ENCODE assay signal across 9 mouse cellular contexts in genomic region chr8:25343160-25343602, GRCm38 (mm10).
DNase-seq lines count a peak whose midpoint lies in the region; ATAC-seq and TF ChIP-seq lines count a peak whose summit lies in the region.
"Had no signal": no experiment of that assay in that cellular context is flagged by ENCODE, and none has a peak within 500 bp of the region (broad histone marks: within the 10 kb centered on the region; RNA-seq: fewer than 3 reads in every experiment).

No protein-coding gene starts in this region.

- peak overlapping the region; percentile 16; the same call in 1 of the 2 replicates for H3K4me2 ChIP-seq in heart, embryonic 14.5 days (ENCODE audit: low read length)
- peak overlapping the region; percentile 26 for H3K4me2 ChIP-seq in stomach, postnatal 0 days (replicated peaks; ENCODE audit: low read depth)

- ATAC-seq in heart, embryonic 14.5 days (ENCODE audit: insufficient number of reproducible peaks, insufficient read depth, low FRiP score, low read depth), result peak; percentile 79
- peak; percentile 68; the same call in 1 of the 2 replicates for ATAC-seq in stomach, postnatal 0 days (ENCODE audit: low FRiP score, low TSS enrichment)

- H3K27ac ChIP-seq in heart, embryonic 14.5 days (replicated peaks in 1 of 2; ENCODE audit: control insufficient read depth in 1 of 2, insufficient read depth in 1 of 2, low read depth in 2 of 2, low read length in 2 of 2), result peak overlapping the region; percentile 34 to 35
- peak overlapping the region; percentile 58; the same call in 1 of the 2 replicates for H3K27ac ChIP-seq in stomach, postnatal 0 days (replicated peaks)

- no peak overlapping the region for H3K9ac ChIP-seq in heart, embryonic 14.5 days (ENCODE audit: low read length)
- no peak overlapping the region for H3K9ac ChIP-seq in stomach, postnatal 0 days (ENCODE audit: low read length)

- no peaks in the 10 kb centered on the region for H3K27me3 ChIP-seq in heart, embryonic 14.5 days (ENCODE audit: control insufficient read depth, insufficient read depth, low read length)
- H3K27me3 ChIP-seq in stomach, postnatal 0 days (ENCODE audit: control insufficient read depth, insufficient read depth, low read length), result no peaks in the 10 kb centered on the region

- no peak for TF ChIP-seq EP300 in stomach, postnatal 0 days (optimal IDR thresholded peaks at IDR 0.05)

- H3K4me3 ChIP-seq in heart, embryonic 14.5 days (ENCODE audit: control insufficient read depth in 1 of 2, insufficient read depth in 1 of 2, low read depth in 1 of 2, low read length in 2 of 2), result no peak overlapping the region
- H3K4me3 ChIP-seq in stomach, postnatal 0 days (ENCODE audit: low read depth, low read length), result no peak overlapping the region
- H3K4me3 ChIP-seq: megakaryocyte, embryonic 14.5 days had no signal

- WGBS in heart, embryonic 14.5 days, result 58% methylated on average over 10 of the region's 10 CpGs
- WGBS in stomach, postnatal 0 days, result 46% methylated on average over 10 of the region's 10 CpGs

- TF ChIP-seq CTCF in stomach, postnatal 0 days (IDR thresholded peaks at IDR 0.05; ENCODE audit: low read depth), result peak; percentile 51

- peak; percentile 30 for DNase-seq in urinary bladder, postnatal 25 days (ENCODE audit: low spot score)
- no peak for DNase-seq in urinary bladder, postnatal 10 days (ENCODE audit: low spot score)
- DNase-seq in kidney, postnatal 4 days, result peak; percentile 81 to 88
- DNase-seq in stomach, postnatal 0 days (ENCODE audit: low spot score), result peak; percentile 28
- DNase-seq in left cerebral cortex, adult 9 months (ENCODE audit: low spot score in 2 of 2), result no peak
- DNase-seq in adrenal gland, postnatal 10 days, result no peak
- no peak for DNase-seq in left cerebral cortex, adult 18-20 months (ENCODE audit: low spot score in 2 of 2)

- H3K9me3 ChIP-seq in heart, embryonic 14.5 days (ENCODE audit: control insufficient read depth, low read length), result 0 out of 2 replicates have a peak, but pooled peaks cover 3% of the 10 kb centered on the region
- H3K9me3 ChIP-seq in stomach, postnatal 0 days (ENCODE audit: control insufficient read depth, low read length), result no peaks in the 10 kb centered on the region

- no peaks in the 10 kb centered on the region for H3K36me3 ChIP-seq in heart, embryonic 14.5 days (ENCODE audit: control insufficient read depth, insufficient read depth, low read length)
- H3K36me3 ChIP-seq in stomach, postnatal 0 days (ENCODE audit: control insufficient read depth, insufficient read depth, low read length), result no peaks in the 10 kb centered on the region

- peaks cover 0 to 5% of the 10 kb centered on the region in 2 experiments; a peak in 1 of 4 replicates for H3K4me1 ChIP-seq in heart, embryonic 14.5 days (ENCODE audit: control insufficient read depth in 2 of 2, insufficient read depth in 2 of 2, low read length in 2 of 2)
- no peaks in the 10 kb centered on the region for H3K4me1 ChIP-seq in stomach, postnatal 0 days (replicated peaks; ENCODE audit: control insufficient read depth, insufficient read depth)
- H3K4me1 ChIP-seq: megakaryocyte, embryonic 14.5 days had no signal

Comparison
In these comparisons a context has a peak if more than half of its experiments do, and no peak if none do; other contexts are left out.
1. DNase-seq: peak in urinary bladder, postnatal 25 days (single experiment), kidney, postnatal 4 days (2 of 2) and stomach, postnatal 0 days (single experiment); none in urinary bladder, postnatal 10 days (single experiment), left cerebral cortex, adult 9 months (0 of 2), adrenal gland, postnatal 10 days (single experiment) and left cerebral cortex, adult 18-20 months (0 of 2).